Mouse (Mus musculus): ENCODE data around the gene Fam184a. TPM values are rescaled to one million over a fixed set of nuclear protein-coding genes. Genes with fewer than 3 reads are reported as not detected.

Gene Fam184a
- polyA plus RNA-seq, 1 experiment = not detected

- Histone ChIP-seq H3K79me2 (ENCODE audit: control insufficient read depth, insufficient read depth) (peaks cover 10% of the 10 kb centered on the region), H3K27me3 (ENCODE audit: control insufficient read depth, insufficient read depth, insufficient read length) (no peaks in the 10 kb centered on the region), H3K4me3 (peak overlapping the region; percentile 64), H3ac (ENCODE audit: control insufficient read depth, insufficient read length) (peak overlapping the region; percentile 17), H3K36me3 (ENCODE audit: control insufficient read depth, insufficient read depth) (peaks cover 2% of the 10 kb centered on the region), H3K4me2 (ENCODE audit: low read depth) (peak overlapping the region; percentile 64)
- TF ChIP-seq POLR2A (IDR thresholded peaks at IDR 0.05; ENCODE audit: insufficient read length, low read depth) (peak; percentile 74), SRF (IDR thresholded peaks at IDR 0.05; ENCODE audit: control insufficient read depth, insufficient read length, low read depth) (no peak)
Observed at GRCm38 (mm10) chr10:53629918-53630250, 121.0 kb downstream of the Fam184a start.

- Histone ChIP-seq H3K79me2 (ENCODE audit: control insufficient read depth, insufficient read depth) (peaks cover 10% of the 10 kb centered on the region), H3K27me3 (ENCODE audit: control insufficient read depth, insufficient read depth, insufficient read length) (no peaks in the 10 kb centered on the region), H3K4me3 (peak overlapping the region; percentile 64), H3K4me2 (ENCODE audit: low read depth) (peak overlapping the region; percentile 74), H3ac (ENCODE audit: control insufficient read depth, insufficient read length) (peak overlapping the region; percentile 17), H3K36me3 (ENCODE audit: control insufficient read depth, insufficient read depth) (peaks cover 4% of the 10 kb centered on the region)
- TF ChIP-seq E2F4 (IDR thresholded peaks at IDR 0.05; ENCODE audit: insufficient read depth) = peak; percentile 55
- no peak for TF ChIP-seq TCF3 (IDR thresholded peaks at IDR 0.05; ENCODE audit: insufficient read length, low read depth)
Observed at GRCm38 (mm10) chr10:53629247-53629917, 121.5 kb downstream of the Fam184a start.

DNA sequence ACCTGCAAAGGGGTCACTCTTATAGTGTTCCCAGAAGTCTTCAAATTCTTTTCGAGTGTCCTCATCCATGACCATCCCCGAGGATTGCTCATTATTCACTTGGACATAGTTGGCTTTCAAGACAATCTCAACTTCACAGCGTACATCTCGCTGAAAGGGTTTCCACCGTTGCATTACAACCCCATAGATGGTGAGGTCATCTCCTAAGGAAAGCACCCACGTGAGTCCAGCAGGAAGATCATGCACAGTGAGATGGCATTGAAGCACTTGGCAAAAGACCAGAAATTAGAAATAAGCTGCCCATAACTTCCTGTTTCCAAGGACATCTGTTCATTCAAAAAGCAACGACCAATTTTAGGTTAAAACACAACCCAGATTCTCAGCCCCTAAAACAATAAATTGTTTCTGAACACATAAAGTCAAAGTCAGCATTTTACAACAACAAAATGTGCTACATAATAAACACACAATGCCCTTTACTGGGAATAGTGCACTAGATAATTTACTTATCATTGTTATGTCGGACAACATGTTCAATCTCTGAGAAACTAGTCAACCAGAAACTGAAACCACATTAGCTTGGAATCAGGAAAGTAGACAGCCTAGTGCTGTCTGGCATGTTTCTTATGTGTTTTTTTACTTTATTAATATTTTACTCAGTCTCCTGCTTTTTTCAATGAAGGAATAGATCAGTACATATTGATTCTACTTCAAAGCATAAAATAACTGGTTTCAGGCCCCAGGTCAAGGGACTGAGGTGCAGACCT is 134.9 kb downstream of the Fam184a start:
- H3K79me2 ChIP-seq (ENCODE audit: control insufficient read depth, insufficient read depth) = no peaks in the 10 kb centered on the region
- H3K4me3 ChIP-seq = no peak overlapping the region
- no peak overlapping the region for H3ac ChIP-seq (ENCODE audit: control insufficient read depth, insufficient read length)
- TF ChIP-seq USF1 (IDR thresholded peaks at IDR 0.05; ENCODE audit: low read depth) (no peak), SRF (IDR thresholded peaks at IDR 0.05; ENCODE audit: control insufficient read depth, insufficient read length, low read depth) (no peak), REST (IDR thresholded peaks at IDR 0.05; ENCODE audit: insufficient read depth, insufficient read length) (no peak), MYOG (IDR thresholded peaks at IDR 0.05; ENCODE audit: control insufficient read depth in 1 of 3, insufficient read depth in 1 of 3, insufficient read length in 2 of 3, low read depth in 2 of 3) (no peak), E2F4 (IDR thresholded peaks at IDR 0.05; ENCODE audit: insufficient read depth) (no peak), POLR2AphosphoS2 (IDR thresholded peaks at IDR 0.05; ENCODE audit: insufficient read length, low read depth) (no peak), CEBPB (IDR thresholded peaks at IDR 0.05; ENCODE audit: insufficient read depth, poor library complexity, severe bottlenecking) (no peak), POLR2A (IDR thresholded peaks at IDR 0.05; ENCODE audit: insufficient read length, low read depth) (no peak), TCF12 (IDR thresholded peaks at IDR 0.05; ENCODE audit: insufficient read depth, poor library complexity, severe bottlenecking) (no peak), TCF3 (IDR thresholded peaks at IDR 0.05; ENCODE audit: insufficient read length, low read depth) (no peak), MYOD1 (IDR thresholded peaks at IDR 0.05; ENCODE audit: control insufficient read depth in 1 of 3, insufficient read length in 2 of 3, low read depth in 2 of 3) (no peak), MAX (IDR thresholded peaks at IDR 0.05; ENCODE audit: low read depth) (no peak)
- H3K36me3 ChIP-seq (ENCODE audit: control insufficient read depth, insufficient read depth) = peaks cover 35% of the 10 kb centered on the region
- H3K27me3 ChIP-seq (ENCODE audit: control insufficient read depth, insufficient read depth, insufficient read length) = no peaks in the 10 kb centered on the region
- no peak overlapping the region for H3K4me2 ChIP-seq (ENCODE audit: low read depth)

DNA sequence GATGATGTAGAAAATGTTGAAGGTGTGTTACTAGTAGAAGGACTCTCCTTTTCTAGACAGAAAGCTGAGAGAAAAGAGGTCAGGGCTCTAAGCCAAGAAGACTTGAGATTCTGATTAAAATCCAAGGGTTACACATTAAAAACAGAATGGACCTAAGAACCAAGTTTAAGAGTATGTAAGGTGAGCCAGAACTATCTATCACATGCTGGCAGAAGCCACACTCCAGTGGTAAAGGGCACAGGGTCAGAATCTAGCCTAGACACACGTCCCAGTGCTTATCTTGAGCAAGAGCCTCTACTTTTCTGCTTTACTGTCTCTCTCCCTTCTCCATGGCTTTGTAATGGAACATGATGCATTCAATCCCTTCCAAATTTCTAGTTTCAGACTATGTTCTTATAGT is 137.0 kb downstream of the Fam184a start:
- Histone ChIP-seq H3K27me3 (ENCODE audit: control insufficient read depth, insufficient read depth, insufficient read length) (no peaks in the 10 kb centered on the region), H3K4me3 (no peak overlapping the region), H3ac (ENCODE audit: control insufficient read depth, insufficient read length) (no peak overlapping the region), H3K79me2 (ENCODE audit: control insufficient read depth, insufficient read depth) (no peaks in the 10 kb centered on the region), H3K36me3 (ENCODE audit: control insufficient read depth, insufficient read depth) (peaks cover 54% of the 10 kb centered on the region), H3K4me2 (ENCODE audit: low read depth) (no peak overlapping the region)
- TF ChIP-seq TCF3 (IDR thresholded peaks at IDR 0.05; ENCODE audit: insufficient read length, low read depth) (no peak), MAX (IDR thresholded peaks at IDR 0.05; ENCODE audit: low read depth) (no peak), POLR2AphosphoS2 (IDR thresholded peaks at IDR 0.05; ENCODE audit: insufficient read length, low read depth) (no peak), TCF12 (IDR thresholded peaks at IDR 0.05; ENCODE audit: insufficient read depth, poor library complexity, severe bottlenecking) (no peak), SRF (IDR thresholded peaks at IDR 0.05; ENCODE audit: control insufficient read depth, insufficient read length, low read depth) (no peak)

GRCm38 (mm10) chr10:53612172-53612571 is 138.8 kb downstream of the Fam184a start:
- TF ChIP-seq MAX (IDR thresholded peaks at IDR 0.05; ENCODE audit: low read depth) (no peak), MYOG (IDR thresholded peaks at IDR 0.05; ENCODE audit: control insufficient read depth in 1 of 3, insufficient read depth in 1 of 3, insufficient read length in 2 of 3, low read depth in 2 of 3) (no peak), USF1 (IDR thresholded peaks at IDR 0.05; ENCODE audit: low read depth) (no peak), TCF12 (IDR thresholded peaks at IDR 0.05; ENCODE audit: insufficient read depth, poor library complexity, severe bottlenecking) (no peak), CEBPB (IDR thresholded peaks at IDR 0.05; ENCODE audit: insufficient read depth, poor library complexity, severe bottlenecking) (no peak), MYOD1 (IDR thresholded peaks at IDR 0.05; ENCODE audit: control insufficient read depth in 1 of 3, insufficient read length in 2 of 3, low read depth in 2 of 3) (no peak), POLR2AphosphoS2 (IDR thresholded peaks at IDR 0.05; ENCODE audit: insufficient read length, low read depth) (no peak), REST (IDR thresholded peaks at IDR 0.05; ENCODE audit: insufficient read depth, insufficient read length) (no peak), POLR2A (IDR thresholded peaks at IDR 0.05; ENCODE audit: insufficient read length, low read depth) (no peak), SRF (IDR thresholded peaks at IDR 0.05; ENCODE audit: control insufficient read depth, insufficient read length, low read depth) (no peak)

More at GRCm38 (mm10) chr10:53612172-53612571, 138.8 kb downstream of the Fam184a start:
- H3K36me3 ChIP-seq (ENCODE audit: control insufficient read depth, insufficient read depth) = peaks cover 72% of the 10 kb centered on the region
- H3K4me3 ChIP-seq = no peak overlapping the region
- no peaks in the 10 kb centered on the region for H3K79me2 ChIP-seq (ENCODE audit: control insufficient read depth, insufficient read depth)
- H3K27me3 ChIP-seq (ENCODE audit: control insufficient read depth, insufficient read depth, insufficient read length) = no peaks in the 10 kb centered on the region
- H3ac ChIP-seq (ENCODE audit: control insufficient read depth, insufficient read length) = no peak overlapping the region
- H3K4me2 ChIP-seq (ENCODE audit: low read depth) = no peak overlapping the region
